Mouse (Mus musculus): Measurements from ENCODE around the gene Dach1.

The Dach1 gene

GRCm38 (mm10) chr14:97855345-97855744, 314.2 kb downstream of the Dach1 start:
- CTCF ChIA-PET, result no interaction called here

GRCm38 (mm10) chr14:97850486-97850885, 319.1 kb downstream of the Dach1 start:
- CTCF ChIA-PET, result no interaction called here

GRCm38 (mm10) chr14:97847641-97848040, 321.9 kb downstream of the Dach1 start:
- CTCF ChIA-PET, result no interaction called here

- CTCF ChIA-PET, result no interaction called here
Observed at GRCm38 (mm10) chr14:97839275-97839674, 330.3 kb downstream of the Dach1 start.

- CTCF ChIA-PET, result no interaction called here
Observed at GRCm38 (mm10) chr14:97829865-97830264, 339.7 kb downstream of the Dach1 start.

- CTCF ChIA-PET, result no interaction called here
Observed at GRCm38 (mm10) chr14:97814555-97815175, 354.9 kb downstream of the Dach1 start.

GRCm38 (mm10) chr14:97813557-97813956, 356.0 kb downstream of the Dach1 start:
- CTCF ChIA-PET, result no interaction called here

GRCm38 (mm10) chr14:97795385-97795952, 374.1 kb downstream of the Dach1 start:
- CTCF ChIA-PET, result no interaction called here

- CTCF ChIA-PET, result no interaction called here
Observed at GRCm38 (mm10) chr14:97774135-97774767, 395.3 kb downstream of the Dach1 start.

- CTCF ChIA-PET, result no interaction called here
Observed at GRCm38 (mm10) chr14:97754400-97754799, 415.2 kb downstream of the Dach1 start.

GRCm38 (mm10) chr14:97753973-97754372, 415.6 kb downstream of the Dach1 start:
- CTCF ChIA-PET, result no interaction called here

- CTCF ChIA-PET, result no interaction called here
Observed at GRCm38 (mm10) chr14:97743252-97743651, 426.3 kb downstream of the Dach1 start.

- CTCF ChIA-PET, result no interaction called here
Observed at GRCm38 (mm10) chr14:97742785-97743184, 426.8 kb downstream of the Dach1 start.

All from spleen, embryonic (tissue).